ENCODE assay signal across 16 mouse cellular contexts in genomic region chr14:25483285-25483684, GRCm38 (mm10). TPM values are rescaled to one million over a fixed set of nuclear protein-coding genes. Genes with fewer than 3 reads are reported as not detected.
A peak's percentile ranks its signal among the peaks of the same experiment; 100 is the strongest.
DNase-seq lines count a peak whose midpoint lies in the region; ATAC-seq and TF ChIP-seq lines count a peak whose summit lies in the region.
"Had no signal": no experiment of that assay in that cellular context is flagged by ENCODE, and none has a peak within 500 bp of the region (broad histone marks: within the 10 kb centered on the region; RNA-seq: fewer than 3 reads in every experiment).

No protein-coding gene starts in this region.

- no peak for TF ChIP-seq EP300 in heart, postnatal 0 days (IDR thresholded peaks at IDR 0.05; ENCODE audit: low read depth)

- peaks cover 92% of the 10 kb centered on the region for H3K4me1 ChIP-seq in erythroblast, embryonic 14.5 days (ENCODE audit: control insufficient read depth)
- peaks cover 79% of the 10 kb centered on the region for H3K4me1 ChIP-seq in heart, postnatal 0 days (ENCODE audit: control insufficient read depth, insufficient read depth)
- H3K4me1 ChIP-seq in midbrain, embryonic 13.5 days (replicated peaks), result peaks cover 100% of the 10 kb centered on the region
- H3K4me1 ChIP-seq in midbrain, embryonic 15.5 days, result peaks cover 97% of the 10 kb centered on the region
- H3K4me1 ChIP-seq in embryonic facial prominence, embryonic 10.5 days, result peaks cover 98% of the 10 kb centered on the region

- no peak overlapping the region for H3K9ac ChIP-seq in heart, postnatal 0 days (replicated peaks; ENCODE audit: low read depth, low read length)
- no peak overlapping the region for H3K9ac ChIP-seq in midbrain, embryonic 13.5 days (replicated peaks)
- no peak overlapping the region for H3K9ac ChIP-seq in midbrain, embryonic 15.5 days
- H3K9ac ChIP-seq: intestine, embryonic 15.5 days; lung, embryonic 14.5 days had no signal

- no peak overlapping the region for H3K4me2 ChIP-seq in heart, postnatal 0 days (ENCODE audit: low read depth, low read length)
- no peak overlapping the region for H3K4me2 ChIP-seq in midbrain, embryonic 13.5 days (replicated peaks)
- no peak overlapping the region for H3K4me2 ChIP-seq in midbrain, embryonic 15.5 days
- H3K4me2 ChIP-seq: intestine, embryonic 15.5 days; lung, embryonic 14.5 days had no signal

- ATAC-seq in erythroblast, adult 5-6 weeks (replicated peaks; ENCODE audit: low FRiP score, poor library complexity, severe bottlenecking), result no peak
- ATAC-seq in heart, postnatal 0 days (ENCODE audit: insufficient read depth, low read depth), result no peak
- no peak for ATAC-seq in midbrain, embryonic 13.5 days
- ATAC-seq in midbrain, embryonic 15.5 days (replicated peaks), result no peak
- ATAC-seq: intestine, embryonic 15.5 days had no signal

- peak overlapping the region; percentile 66 for H3K4me3 ChIP-seq in erythroblast, embryonic 14.5 days (replicated peaks)
- no peak overlapping the region for H3K4me3 ChIP-seq in heart, postnatal 0 days (ENCODE audit: low read depth, low read length)
- H3K4me3 ChIP-seq in midbrain, embryonic 13.5 days (replicated peaks), result no peak overlapping the region
- H3K4me3 ChIP-seq in midbrain, embryonic 15.5 days, result no peak overlapping the region
- no peak overlapping the region for H3K4me3 ChIP-seq in macrophage (ENCODE audit: inconsistent target)
- no peak overlapping the region for H3K4me3 ChIP-seq in embryonic facial prominence, embryonic 10.5 days
- H3K4me3 ChIP-seq: intestine, embryonic 15.5 days had no signal

- no peaks in the 10 kb centered on the region for H3K9me3 ChIP-seq in erythroblast, embryonic 14.5 days (ENCODE audit: control insufficient read depth, low read length)
- H3K9me3 ChIP-seq in heart, postnatal 0 days (replicated peaks; ENCODE audit: control insufficient read depth, low read length), result no peaks in the 10 kb centered on the region
- no peaks in the 10 kb centered on the region for H3K9me3 ChIP-seq in midbrain, embryonic 13.5 days
- H3K9me3 ChIP-seq in midbrain, embryonic 15.5 days, result no peaks in the 10 kb centered on the region
- no peaks in the 10 kb centered on the region for H3K9me3 ChIP-seq in embryonic facial prominence, embryonic 10.5 days
- H3K9me3 ChIP-seq: intestine, embryonic 15.5 days had no signal

- intact Hi-C loops in heart, postnatal 25 days (cut with DNase I), result no loop called here

- H3K79me2 ChIP-seq in macrophage (ENCODE audit: inconsistent target), result peaks cover 100% of the 10 kb centered on the region

- H3K36me3 ChIP-seq in erythroblast, embryonic 14.5 days (ENCODE audit: control insufficient read depth), result peaks cover 15% of the 10 kb centered on the region
- no peaks in the 10 kb centered on the region for H3K36me3 ChIP-seq in heart, postnatal 0 days (replicated peaks; ENCODE audit: control insufficient read depth, insufficient read depth, low read length)
- no peaks in the 10 kb centered on the region for H3K36me3 ChIP-seq in midbrain, embryonic 13.5 days
- no peaks in the 10 kb centered on the region for H3K36me3 ChIP-seq in midbrain, embryonic 15.5 days (replicated peaks)
- H3K36me3 ChIP-seq in macrophage (ENCODE audit: inconsistent target), result no peaks in the 10 kb centered on the region
- H3K36me3 ChIP-seq in embryonic facial prominence, embryonic 10.5 days (replicated peaks), result peaks cover 21% of the 10 kb centered on the region
- H3K36me3 ChIP-seq: intestine, embryonic 15.5 days had no signal

- no peak for DNase-seq in heart, postnatal 0 days (ENCODE audit: low spot score)
- no peak for DNase-seq in heart, postnatal 25 days (ENCODE audit: low spot score)
- DNase-seq in embryonic facial prominence, embryonic 10.5 days (ENCODE audit: low spot score), result no peak
- DNase-seq: cerebellum, postnatal 10 days; gastrocnemius, postnatal 25 days; layer of hippocampus, postnatal 36 days; left cerebral cortex, postnatal 4 days; retina, postnatal 1 day; thymus, postnatal 4 days had no signal

- WGBS in heart, postnatal 0 days, result 67% methylated on average over 2 of the region's 2 CpGs
- 90% methylated on average over 2 of the region's 2 CpGs for WGBS in midbrain, embryonic 13.5 days
- 85% methylated on average over 2 of the region's 2 CpGs for WGBS in midbrain, embryonic 15.5 days
- 66% methylated on average over 2 of the region's 2 CpGs for WGBS in macrophage (ENCODE audit: missing documents)
- 93% methylated on average over 2 of the region's 2 CpGs for WGBS in embryonic facial prominence, embryonic 10.5 days

- no peaks in the 10 kb centered on the region for H3K27me3 ChIP-seq in erythroblast, embryonic 14.5 days (ENCODE audit: control insufficient read depth)
- no peaks in the 10 kb centered on the region for H3K27me3 ChIP-seq in heart, postnatal 0 days (ENCODE audit: control insufficient read depth, insufficient read depth, low read length)
- H3K27me3 ChIP-seq in midbrain, embryonic 13.5 days, result no peaks in the 10 kb centered on the region
- H3K27me3 ChIP-seq in midbrain, embryonic 15.5 days (replicated peaks), result no peaks in the 10 kb centered on the region
- H3K27me3 ChIP-seq in embryonic facial prominence, embryonic 10.5 days (replicated peaks; ENCODE audit: low read depth, poor library complexity, severe bottlenecking), result no peaks in the 10 kb centered on the region
- H3K27me3 ChIP-seq: intestine, embryonic 15.5 days had no signal

- H3K27ac ChIP-seq in heart, postnatal 0 days (ENCODE audit: low read depth), result peak overlapping the region; percentile 90
- peak overlapping the region; percentile 25; the same call in 1 of the 2 replicates for H3K27ac ChIP-seq in midbrain, embryonic 13.5 days
- H3K27ac ChIP-seq in midbrain, embryonic 15.5 days, result no peak overlapping the region
- H3K27ac ChIP-seq in macrophage, result peak overlapping the region; percentile 97
- H3K27ac ChIP-seq in embryonic facial prominence, embryonic 10.5 days (replicated peaks), result no peak overlapping the region

- TF ChIP-seq CTCF in heart, postnatal 0 days (IDR thresholded peaks at IDR 0.05; ENCODE audit: low read depth), result no peak

RNA-seq across cellular contexts. Expression of gene Zmiz1, which starts 24.3 kb away (rescaled TPM):
- polyA plus RNA-seq in erythroblast, embryonic 14.5 days (2012), result 0.68 and 0.75 TPM in 2 replicates
- 20.6 and 25.3 TPM in 2 replicates for total RNA-seq in erythroblast, adult 5-6 weeks (2015; ENCODE audit: low replicate concordance)
- 1.4 and 12.3 TPM in 2 replicates for total RNA-seq in erythroblast, adult 5-6 weeks (2017; ENCODE audit: low replicate concordance)
- total RNA-seq in heart, postnatal 0 days (2014; rRNA removed; ENCODE audit: low replicate concordance), result 41.0 and 47.8 TPM in 2 replicates
- polyA plus RNA-seq in heart, postnatal 0 days (2015; fragmentation: Nextera tagmentation; extraction: Ambion mirVana), result 12.4 and 13.8 TPM in 2 replicates
- total RNA-seq in heart, postnatal 25 days (2021), result 10 to 100 TPM; 40.2 to 49.9 TPM
- polyA plus RNA-seq in midbrain, embryonic 13.5 days (2015; fragmentation: Nextera tagmentation; extraction: Ambion mirVana), result 68.8 and 80.3 TPM in 2 replicates
- polyA plus RNA-seq in midbrain, embryonic 15.5 days (2015; fragmentation: Nextera tagmentation; extraction: Ambion mirVana), result 77.3 and 78.8 TPM in 2 replicates
- total RNA-seq in macrophage (2018; cell fraction: chromatin; rRNA removed), result 100 to 1,000 TPM; 201 to 426 (median 339) TPM
- 100 to 1,000 TPM; 130 to 224 (median 189) TPM for total RNA-seq in macrophage (2018; cell fraction: cytosol; rRNA removed)
- total RNA-seq in macrophage (2018; cell fraction: nucleus; rRNA removed), result 100 to 1,000 TPM; 176 to 364 (median 261) TPM
- polyA plus RNA-seq in macrophage (2018), result 74.5 to 135 TPM (median 101 TPM) in 3 replicates
- polyA plus RNA-seq in embryonic facial prominence, embryonic 10.5 days (2016; fragmentation: Nextera tagmentation; extraction: Ambion mirVana), result 42.8 and 45.6 TPM in 2 replicates

Comparison
In these comparisons a context has a peak if more than half of its experiments do, and no peak if none do; other contexts are left out.
1. H3K27ac ChIP-seq: peak in heart, postnatal 0 days (single experiment), midbrain, embryonic 13.5 days (single experiment) and macrophage (single experiment); none in midbrain, embryonic 15.5 days (single experiment) and embryonic facial prominence, embryonic 10.5 days (single experiment).